Mouse (Mus musculus) liver (tissue): ENCODE measurements around the gene Mrpl22.
"Not testable (repeated sequence)": the region's sequence is repeated elsewhere in the genome, so short reads cannot be mapped to it uniquely, and the experiment has no call there.

Source experiments
- DNase-seq: peaks from one replicate; pipeline ENCODE4 v3.0.0-alpha.2; 2020; ENCODE audit warnings: mixed read lengths

Mrpl22 gene

DNA sequence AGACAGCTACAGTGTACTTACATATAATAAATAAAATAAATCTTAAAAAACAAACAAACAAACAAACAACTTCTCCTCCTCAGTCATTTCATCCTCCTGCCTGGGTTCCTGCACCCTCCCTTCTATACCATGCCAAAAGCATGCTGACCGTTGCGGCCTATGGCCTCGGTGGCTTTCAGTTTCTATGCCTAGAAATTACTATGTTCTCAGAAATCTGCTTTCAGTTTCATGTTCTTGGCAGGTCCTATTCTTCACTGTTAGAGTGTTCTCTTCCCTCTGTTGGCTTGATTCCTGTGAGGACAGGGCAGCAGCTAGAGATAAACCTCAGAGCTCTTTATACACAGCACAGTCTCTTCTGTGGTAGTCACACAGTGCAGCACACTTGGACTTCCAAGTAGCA is 12.1 kb downstream of the Mrpl22 start:
- DNase-seq: no peak

- DNase-seq: no peak
Measured at GRCm38 (mm10) chr11:58189675-58190074, 18.2 kb downstream of the Mrpl22 start.

- no peak for DNase-seq
Measured at GRCm38 (mm10) chr11:58193326-58193725, 21.9 kb downstream of the Mrpl22 start.

- no peak for DNase-seq
Measured at GRCm38 (mm10) chr11:58193860-58194520, 22.5 kb downstream of the Mrpl22 start.

DNA sequence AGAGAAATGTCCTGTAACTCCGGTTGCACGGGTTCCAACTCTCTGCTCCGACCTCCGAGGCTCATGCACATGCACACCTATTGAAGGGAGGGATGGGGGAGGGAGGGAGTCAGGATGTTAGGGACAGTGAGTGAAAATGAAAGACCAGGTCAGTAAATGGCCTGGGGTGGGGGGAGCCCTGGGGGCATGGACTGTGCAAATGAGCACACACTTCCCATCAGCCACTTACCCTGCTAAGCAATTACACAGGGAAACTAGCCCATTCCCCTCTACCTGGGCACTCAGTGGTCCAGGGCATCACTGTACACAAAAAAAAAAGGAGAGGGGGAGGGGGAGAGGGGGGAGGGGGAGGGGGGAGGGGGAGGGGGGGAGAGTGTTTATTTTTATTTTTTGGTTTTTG is 27.2 kb downstream of the Mrpl22 start:
- no peak for DNase-seq

DNA sequence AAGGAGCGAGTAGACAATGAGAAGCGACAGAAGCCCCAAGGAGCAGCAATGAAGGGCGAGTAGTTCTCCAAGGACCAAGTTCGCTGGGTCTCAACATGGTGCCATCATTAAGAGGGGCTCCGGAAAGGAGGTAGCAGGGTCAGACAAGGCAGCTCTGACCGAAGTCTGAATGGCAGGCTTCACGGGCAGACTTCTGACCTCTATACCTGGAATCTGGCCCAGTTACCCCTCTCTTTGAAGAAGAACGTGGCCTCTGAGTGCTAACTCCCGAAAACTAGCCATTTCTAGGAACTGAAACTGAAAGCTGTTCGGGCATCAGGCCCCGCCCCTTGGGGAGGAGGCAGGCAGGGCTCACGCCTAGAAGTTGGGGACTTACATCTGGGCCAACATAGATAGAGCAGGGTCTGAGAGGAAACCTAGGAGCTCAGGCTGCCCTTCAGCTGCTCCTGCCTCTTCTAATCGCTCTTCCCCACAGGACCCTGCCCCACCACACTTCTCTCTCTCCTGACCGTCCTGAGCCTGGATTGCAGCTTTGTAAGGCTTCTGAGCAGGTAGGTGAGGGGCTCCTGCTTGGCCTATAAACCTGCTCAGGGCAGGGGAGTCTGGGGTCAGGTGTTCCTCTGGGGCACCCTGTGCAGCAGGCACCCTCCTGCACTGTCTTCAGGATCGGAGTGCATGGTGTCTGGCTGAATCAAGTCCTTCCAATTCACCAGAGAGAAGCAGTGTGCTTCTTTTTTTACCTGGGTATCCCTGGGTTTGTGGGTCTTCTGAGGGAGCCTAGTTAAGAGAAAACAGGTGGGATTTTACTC is 28.0 kb downstream of the Mrpl22 start, which contains the start of the genes Igtp and Irgm2:
TSS of gene Igtp (plus strand) at position 328 of the 809 bp plus-strand sequence.
TSS of gene Irgm2 (plus strand) at position 390 of the 809 bp plus-strand sequence.
- peak; percentile 89 for DNase-seq

- DNase-seq: no peak
Measured at GRCm38 (mm10) chr11:58200226-58200625, 28.8 kb downstream of the Mrpl22 start.

DNA sequence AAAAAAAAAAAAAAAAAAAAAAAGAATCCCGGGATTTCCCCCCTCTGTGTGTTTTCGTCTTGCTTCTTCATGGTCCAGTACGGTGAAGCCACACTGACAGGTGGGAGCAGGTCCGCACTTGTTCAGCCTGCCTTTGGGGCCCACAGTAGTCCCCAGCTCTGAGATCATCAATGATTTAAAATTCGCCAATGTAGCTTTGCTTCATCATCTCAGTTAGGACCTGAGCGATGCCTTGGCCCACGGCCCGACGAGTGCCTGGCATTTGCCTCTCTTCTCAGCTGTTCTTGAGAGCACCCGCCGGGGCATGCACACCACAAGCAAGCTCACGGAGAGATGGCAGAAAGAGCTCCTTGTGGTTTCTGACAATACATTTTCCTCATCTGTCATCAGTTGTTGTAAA is 29.6 kb downstream of the Mrpl22 start:
- DNase-seq: no peak

GRCm38 (mm10) chr11:58210321-58210886 is 38.9 kb downstream of the Mrpl22 start:
- DNase-seq: no peak

- peak; percentile 33 for DNase-seq
Measured at GRCm38 (mm10) chr11:58211062-58211681, 39.7 kb downstream of the Mrpl22 start.

GRCm38 (mm10) chr11:58211682-58212067 is 40.2 kb downstream of the Mrpl22 start:
- DNase-seq: no peak

DNA sequence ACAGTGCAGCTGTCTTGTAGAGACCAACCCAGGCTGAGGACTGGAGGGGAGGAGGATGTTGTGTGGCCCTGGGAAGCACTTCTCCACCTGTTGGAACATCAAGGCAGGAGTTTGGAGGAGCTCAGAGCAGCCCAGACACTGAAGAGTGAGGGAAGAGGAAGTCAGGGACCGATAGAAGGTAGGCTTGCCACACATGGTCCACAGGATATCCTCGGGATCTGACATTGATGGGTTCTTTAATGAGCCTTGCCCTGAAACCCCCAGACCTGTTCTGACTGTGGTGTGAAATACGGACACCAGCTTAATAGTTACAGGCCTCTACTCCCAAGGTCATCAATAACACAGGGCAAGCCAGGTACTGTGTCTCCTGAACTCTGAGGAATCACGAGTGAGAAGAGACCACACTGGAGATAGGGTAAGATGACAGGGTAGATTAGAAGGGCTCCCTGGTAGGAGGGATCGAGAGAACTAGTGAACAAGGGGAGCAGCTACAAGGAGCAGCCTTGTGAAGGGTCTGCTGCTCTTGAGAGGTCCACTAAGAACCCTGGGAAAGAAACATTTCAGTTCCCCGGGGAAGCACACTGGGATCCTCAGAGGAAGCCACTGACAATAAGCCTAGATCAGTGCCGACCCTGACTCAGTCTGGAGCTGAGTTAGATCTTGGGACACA is 42.3 kb downstream of the Mrpl22 start:
- DNase-seq: no peak

GRCm38 (mm10) chr11:58214391-58215048 is 43.1 kb downstream of the Mrpl22 start:
- DNase-seq: peak; percentile 91

DNA sequence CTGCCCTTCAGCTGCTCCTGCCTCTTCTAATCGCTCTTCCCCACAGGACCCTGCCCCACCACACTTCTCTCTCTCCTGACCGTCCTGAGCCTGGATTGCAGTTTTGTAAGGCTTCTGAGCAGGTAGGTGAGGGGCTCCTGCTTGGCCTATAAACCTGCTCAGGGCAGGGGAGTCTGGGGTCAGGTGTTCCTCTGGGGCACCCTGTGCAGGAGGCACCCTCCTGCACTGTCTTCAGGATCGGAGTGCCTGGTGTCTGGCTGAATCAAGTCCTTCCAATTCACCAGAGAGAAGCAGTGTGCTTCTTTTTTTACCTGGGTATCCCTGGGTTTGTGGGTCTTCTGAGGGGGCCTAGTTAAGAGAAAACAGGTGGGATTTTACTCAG is 43.6 kb downstream of the Mrpl22 start:
- not testable (repeated sequence) for DNase-seq

- DNase-seq: no peak
Measured at GRCm38 (mm10) chr11:58215814-58216213, 44.4 kb downstream of the Mrpl22 start.

- DNase-seq: no peak
Measured at GRCm38 (mm10) chr11:58216823-58217222, 45.4 kb downstream of the Mrpl22 start.

DNA sequence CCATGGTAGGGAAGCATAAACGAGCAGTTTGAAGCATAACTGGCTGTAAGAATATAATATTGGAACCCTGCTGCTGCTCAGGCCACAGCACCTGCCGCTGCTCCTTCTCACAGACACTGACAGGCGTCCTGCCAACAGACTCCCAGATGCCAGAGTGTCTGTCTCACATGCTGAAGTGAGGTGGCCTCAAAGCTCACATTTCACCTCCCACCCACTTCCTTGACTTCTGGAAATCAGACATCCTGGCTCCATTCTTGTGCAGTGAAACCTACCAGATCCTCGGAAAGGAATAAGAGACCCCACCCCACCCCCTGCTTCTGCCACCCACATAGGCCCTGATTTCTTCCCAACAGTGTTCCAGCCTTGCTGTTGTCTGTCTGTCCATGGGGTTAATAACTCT is 52.3 kb downstream of the Mrpl22 start:
- no peak for DNase-seq

DNA sequence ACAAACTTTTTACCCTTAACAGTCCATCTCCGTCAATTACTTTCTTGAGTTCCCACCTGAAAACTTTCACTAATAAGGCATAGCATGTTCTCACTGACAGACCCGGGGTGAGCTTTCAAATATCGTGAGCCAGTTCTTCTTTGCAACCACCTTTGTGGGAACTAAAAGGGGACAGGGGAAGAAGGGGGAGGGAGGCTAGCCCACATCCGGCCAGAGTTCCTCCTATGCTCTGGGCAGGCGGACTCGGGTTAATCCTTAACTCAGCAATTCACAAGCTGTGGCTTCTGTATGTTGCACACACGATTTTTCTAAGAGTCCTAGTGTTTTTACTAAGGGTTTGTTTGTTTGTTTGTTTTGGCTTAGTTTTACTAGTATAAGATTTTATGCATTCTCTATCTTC is 52.9 kb downstream of the Mrpl22 start:
- DNase-seq: peak; percentile 51

DNA sequence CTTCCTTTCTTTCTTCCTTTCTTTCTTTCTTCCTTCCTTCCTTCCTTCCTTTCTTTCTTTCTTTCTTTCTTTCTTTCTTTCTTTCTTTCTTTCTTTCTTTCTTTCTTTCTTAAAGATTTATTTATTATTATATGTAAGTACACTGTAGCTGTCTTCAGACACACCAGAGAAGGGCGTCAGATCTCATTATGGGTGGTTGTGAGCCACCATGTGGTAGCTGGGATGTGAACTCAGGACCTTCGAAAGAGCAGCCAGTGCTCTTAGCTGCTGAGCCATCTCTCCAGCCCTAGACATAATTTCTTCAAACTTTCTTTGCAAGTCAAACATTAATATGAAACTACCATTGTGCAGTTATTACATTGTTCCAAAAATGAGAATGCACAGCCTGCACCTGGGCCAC is 53.4 kb downstream of the Mrpl22 start:
- not testable (repeated sequence) for DNase-seq

DNA sequence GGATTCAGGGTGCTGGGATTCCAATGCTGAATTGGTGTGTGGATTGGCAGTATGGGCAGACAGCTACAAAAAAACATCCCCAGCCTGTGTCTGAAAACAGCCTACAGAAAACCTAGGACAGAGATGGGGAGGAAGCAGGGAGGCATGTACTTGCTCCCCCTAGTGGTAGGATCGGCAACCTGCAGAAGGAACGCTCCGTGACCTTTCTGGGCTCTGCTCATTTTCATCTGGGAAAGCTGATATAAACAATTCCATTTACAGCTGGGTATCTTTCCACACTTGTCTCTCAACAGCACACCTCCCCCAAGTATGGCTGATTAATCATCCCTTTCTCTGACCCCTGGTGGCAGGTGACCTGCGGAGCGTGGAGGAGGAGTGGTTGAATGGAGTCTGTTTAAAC is 54.2 kb downstream of the Mrpl22 start:
- DNase-seq: peak; percentile 73

DNA sequence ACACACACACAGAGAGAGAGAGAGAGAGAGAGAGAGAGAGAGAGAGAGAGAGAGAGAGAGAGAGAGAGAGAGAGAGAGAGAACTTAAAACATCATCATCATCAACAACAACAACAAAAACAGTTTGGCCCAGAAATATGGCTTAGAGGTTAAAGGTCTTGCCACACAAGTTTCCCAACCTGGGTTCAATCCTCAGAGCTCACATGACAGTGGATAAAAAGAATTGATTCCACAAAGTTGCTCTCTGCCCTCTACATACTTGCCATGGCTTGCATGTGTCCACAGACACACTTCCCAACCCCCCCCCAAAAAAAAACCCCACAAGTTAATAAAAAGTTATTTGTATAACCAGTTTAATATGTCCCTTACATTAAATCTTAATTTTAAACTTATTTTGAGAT is 55.0 kb downstream of the Mrpl22 start:
- no peak for DNase-seq

GRCm38 (mm10) chr11:58228021-58228420 is 56.6 kb downstream of the Mrpl22 start:
- DNase-seq: not testable (repeated sequence)
